Mouse (Mus musculus) induced T-regulatory cell, adult 2 months (primary cell): Measurements from ENCODE around the gene Nfatc4.

Source experiments
- DNase-seq: peaks from one replicate; pipeline ENCODE4 v3.0.0-alpha.2; 2012; ENCODE audit warnings: low read depth

The Nfatc4 gene

DNA sequence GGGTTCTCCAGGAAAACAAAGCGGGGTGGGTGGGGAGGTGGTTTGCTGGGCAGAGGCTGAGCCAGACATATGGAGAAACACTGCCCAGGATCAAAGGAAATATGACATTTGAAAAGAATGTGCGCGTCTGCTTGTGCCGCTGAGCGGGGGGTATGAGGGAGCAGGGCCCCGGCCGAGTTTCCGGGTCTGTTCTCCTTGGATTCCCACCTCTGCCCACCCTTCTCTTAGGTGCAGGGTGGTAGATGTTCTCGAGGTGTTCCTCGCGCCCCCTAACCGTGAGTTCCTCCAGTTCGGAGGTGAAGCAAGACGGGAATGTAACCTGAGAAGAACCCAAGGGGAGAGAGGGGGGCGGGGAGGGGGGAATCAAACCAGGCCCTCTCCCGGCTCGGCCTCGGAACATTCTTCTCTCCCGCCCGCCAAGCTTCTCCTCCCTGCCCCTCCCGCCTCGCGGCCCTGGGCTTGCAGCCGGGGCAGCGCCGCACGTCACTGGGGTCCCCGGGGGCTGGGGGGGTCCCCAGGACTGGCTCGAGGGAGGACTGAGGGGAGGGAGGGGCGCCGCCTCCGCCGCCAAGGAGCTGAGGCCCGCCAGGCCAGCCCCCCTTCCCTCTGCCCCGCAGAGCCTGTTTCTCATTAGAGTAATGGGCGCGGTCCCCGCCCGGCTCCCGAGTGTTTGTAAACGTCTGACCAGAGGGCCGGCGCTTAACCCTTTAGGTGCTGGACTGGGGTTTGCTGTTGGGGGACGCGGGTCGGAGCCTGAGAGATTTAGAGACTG, at the start of gene Nfatc4:
Gene Nfatc4, plus strand, starts transcription at position 154 of the 772 bp plus-strand sequence.
- DNase-seq, result peak; percentile 22

DNA sequence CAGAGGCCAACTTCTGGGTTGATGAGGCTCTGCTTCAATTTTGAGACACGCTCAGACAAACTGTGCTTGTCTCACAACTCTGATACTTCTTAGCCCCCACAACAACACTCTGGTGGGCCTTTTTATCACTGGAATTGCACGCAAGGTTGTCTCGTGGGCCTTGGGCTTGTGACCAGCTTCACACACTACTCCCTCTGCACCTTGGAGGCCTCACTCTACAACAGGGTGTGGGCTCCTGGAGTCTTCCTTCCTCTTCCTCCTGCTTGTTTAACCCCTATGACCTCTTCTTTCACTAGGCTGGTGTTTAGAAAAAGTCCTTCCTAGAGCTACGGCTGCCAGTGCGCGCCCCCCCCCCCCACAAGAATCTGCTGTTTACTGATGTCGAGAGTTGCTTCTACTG, 46.2 kb upstream of the Nfatc4 start:
- no peak for DNase-seq

DNA sequence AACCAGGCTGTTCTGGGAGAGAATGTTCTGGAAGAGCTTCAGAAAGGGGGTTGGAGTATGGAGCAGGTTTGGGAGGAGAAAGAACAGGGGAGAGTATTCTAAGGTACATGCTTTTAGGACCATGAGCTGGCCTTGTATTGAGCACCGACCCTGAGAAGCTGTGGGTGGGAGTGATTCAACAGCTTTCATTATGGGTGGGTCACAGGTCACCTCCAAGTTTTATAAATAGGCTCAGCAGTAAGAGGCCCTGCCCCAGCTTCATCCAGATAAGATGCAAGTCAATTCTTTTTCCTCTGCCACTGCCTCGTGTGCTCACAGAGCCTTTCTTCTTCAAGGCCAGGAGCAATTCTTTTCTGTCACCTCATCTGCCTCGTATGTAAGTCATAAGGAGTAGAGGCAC, 45.8 kb upstream of the Nfatc4 start:
- no peak for DNase-seq

DNA sequence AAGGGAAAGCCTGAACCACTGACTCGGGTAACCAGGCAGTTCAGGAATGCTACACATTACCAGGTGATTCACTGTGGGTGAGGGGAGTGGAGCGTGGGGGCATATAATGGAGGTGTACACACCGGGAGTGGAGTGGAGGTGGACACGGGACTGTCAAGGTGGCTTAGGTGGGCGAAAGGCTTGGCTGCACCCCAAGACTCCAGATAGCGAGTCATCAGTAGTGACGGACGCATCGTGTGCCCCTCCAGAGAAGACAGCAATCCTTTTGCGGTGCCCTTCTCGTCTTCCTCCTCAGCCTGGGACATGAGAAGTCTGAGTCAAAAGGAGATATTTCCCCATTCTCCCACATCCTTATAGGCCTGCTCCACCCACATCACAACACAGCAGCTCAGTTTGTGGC, 45.1 kb upstream of the Nfatc4 start:
- no peak for DNase-seq

DNA sequence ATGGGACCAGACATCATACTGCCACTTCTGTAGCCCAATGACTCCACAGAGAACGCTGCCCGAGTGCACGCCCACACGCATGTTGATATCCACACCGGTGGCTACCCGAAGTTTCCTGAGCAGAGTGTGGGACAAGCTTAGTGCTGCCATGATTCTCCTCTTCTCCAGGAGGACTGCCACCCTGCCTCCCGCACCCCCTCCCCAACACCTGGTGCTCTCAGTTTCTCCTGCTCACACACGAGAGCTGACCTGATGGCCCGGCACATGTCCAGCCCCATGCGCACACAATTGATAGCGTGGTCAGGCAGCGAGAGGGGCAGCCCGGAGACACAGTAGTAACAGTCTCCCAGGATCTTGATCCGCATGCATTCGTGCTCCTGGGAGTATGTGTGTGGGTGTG, 44.3 kb upstream of the Nfatc4 start:
- no peak for DNase-seq

DNA sequence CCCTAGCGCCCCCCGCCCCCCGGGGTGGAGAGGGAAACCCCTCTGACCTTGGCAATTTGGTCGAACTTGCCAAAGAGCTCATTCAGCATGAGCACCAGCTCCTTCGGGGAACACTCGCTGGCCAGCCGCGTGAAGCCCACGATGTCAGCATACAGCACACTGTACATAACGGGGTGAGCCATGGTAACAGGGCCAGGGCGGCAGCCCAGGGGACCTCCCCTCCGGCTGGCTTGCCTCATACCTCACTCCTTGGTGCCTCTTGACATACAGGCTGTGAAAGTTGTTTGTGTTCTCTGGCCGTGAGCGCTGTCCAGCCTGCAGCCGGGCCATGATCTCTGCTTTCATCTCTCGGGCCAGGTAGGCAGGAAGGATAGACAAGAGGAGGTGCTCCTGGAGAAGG, 43.3 kb upstream of the Nfatc4 start:
- DNase-seq, result no peak

DNA sequence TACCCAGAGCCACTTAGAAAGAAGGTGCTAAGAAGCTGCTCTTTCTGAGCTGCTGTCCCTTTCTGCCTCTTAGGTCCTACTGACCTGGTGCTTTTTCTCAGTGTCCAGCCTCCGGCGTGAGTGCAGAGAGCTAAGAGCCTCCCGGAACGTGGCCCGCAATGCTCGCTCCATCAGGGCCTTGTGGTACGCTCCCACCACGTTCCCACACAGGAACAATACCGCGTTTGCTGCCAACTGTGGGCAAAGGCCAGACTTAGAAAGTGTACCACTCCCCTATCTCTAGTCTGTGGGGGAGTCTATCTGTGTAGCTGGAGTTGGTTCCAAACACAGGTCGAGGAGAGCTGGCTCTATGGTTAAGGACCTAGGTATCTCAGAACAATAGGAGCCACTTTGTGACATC, 42.2 kb upstream of the Nfatc4 start:
- DNase-seq, result no peak

DNA sequence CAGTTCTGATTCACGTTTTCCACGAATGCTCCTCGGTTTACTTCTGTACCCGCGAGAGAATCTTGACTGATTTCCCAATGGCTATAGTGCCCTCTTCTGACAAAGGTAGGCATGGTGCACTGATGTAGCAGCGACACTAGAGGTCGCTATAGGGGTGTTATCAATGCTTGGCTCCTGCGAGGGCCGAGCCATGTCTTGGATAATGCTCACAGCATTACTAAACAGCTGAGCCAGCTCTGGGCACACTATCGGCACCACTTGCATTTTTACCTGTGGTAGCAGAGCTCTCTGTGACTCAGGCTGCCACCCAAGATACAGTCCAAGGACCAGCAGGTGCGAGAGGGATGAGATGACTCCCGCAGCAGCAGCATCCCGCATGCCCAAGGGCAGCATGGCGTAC, 41.6 kb upstream of the Nfatc4 start:
- peak; percentile 82 for DNase-seq

DNA sequence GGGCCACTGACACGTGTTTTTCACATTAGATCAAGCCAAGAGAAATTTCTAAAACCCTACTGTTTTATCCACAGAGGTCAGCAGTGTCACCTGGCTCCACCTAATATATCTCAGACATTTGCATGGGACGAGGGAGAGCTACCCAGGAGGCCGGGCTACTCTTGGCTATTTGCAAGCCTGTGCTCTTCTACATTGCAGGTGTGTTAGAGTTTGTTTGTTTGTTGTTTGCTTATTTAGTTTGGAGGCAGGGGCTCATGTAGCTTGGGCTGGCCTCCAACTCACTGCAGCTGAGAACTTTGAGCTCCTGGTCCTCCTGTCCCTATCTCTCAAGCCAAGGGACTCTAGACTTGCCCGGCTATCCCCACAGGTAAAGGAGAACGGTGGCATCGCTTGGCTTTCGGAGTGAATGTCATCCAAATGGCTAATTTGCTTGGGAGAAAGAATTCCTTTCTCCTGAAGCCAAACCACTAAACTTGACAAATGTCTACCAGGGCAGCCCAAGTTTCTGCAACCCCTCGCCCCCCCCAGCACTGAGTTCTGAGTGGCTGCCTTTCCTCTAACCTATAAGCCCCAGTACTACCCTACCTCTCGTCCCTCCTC, 40.5 kb upstream of the Nfatc4 start:
- no peak for DNase-seq

DNA sequence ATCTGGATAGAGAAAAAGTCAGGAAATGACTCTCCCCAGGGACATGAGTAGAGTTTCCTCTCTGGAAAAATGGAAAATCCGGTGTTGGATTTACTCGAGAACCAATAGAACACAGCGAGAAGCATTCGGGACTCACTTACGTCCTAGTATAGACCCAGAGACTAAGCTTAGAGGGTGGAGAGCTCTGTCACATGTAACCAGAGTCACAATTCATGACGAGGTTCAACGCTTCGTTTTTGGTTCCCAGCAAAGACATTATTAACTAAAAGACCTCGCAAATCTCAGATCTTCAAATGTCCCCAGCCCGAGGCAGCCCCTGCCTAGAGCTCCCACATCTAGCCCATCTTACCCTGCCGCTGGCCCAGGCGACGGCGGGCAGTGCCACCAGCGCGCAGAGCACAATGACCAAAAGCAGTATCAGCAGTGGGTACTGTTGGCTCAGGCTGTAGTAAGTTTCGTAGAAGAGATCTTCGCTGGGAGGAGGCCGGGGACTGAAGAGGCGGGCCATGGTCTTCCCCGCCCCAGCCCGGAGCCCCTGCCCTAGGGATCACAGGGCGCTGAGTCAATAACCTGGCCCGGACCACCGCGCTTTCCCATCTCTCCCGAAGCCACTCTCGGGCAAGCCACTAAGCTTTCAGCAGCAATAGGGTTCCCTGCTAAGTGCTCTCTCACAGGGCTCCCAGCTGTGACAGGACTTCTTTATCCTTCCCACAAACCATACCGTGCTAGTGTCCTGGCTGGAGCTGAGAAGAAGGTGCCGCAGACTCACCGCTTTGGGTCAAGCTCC, 39.6 kb upstream of the Nfatc4 start:
- DNase-seq, result no peak

DNA sequence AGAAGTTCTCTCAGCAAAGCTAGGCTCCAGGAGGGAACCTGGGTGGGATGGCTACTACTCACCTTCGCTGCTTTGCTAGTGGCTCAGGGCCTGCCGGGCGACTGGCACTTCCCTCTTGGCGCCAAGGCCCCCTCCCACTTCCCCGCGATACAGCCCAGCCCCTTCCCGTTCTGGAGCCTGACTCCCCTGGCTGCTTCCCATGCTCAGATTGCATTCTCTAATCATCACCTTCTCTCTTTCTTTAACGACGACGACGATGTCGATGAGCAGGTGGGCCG, 39.0 kb upstream of the Nfatc4 start, which contains the start of gene Adcy4:
Gene Adcy4, minus strand, starts transcription at position 138 of the 278 bp plus-strand sequence.
- DNase-seq, result no peak

DNA sequence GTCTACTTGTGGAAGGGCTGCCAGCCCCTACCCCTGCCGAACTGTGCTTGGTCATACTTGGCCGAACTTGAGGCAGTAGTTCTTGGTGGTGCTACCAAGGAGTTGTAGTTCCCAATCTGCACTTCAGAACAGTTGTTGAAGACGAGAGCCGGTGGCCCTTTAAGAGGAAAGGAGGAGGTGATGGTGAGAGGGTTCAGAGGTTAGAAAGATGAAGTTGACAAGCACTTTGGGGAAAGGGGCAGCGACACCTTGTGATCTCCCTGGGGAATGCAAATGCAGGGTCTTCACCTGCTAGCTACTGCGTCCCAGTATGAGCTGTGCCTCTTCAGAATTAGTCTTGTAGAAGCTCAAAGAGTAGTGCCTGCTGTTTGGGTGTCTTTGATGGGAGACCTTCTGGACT, 37.7 kb upstream of the Nfatc4 start:
- no peak for DNase-seq

DNA sequence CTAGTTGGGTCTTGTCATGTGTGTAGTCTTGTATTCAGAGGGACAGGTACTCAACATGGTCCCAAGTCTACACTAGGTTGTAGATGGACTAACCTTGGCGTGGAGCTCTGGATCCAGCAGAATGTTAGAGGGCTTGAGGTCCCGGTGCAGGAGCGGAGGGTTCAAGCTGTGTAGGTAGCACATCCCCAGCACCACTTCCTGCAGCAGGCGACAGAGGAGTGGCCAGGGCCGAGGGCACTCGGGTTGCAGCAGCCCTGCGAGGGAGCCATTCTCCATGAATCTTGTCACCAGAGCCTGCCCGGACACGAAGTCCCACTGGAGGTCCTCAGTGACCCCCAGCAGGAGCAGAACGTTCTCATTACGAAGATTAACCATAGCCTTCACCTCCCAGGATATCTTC, 35.2 kb upstream of the Nfatc4 start:
- DNase-seq, result no peak

DNA sequence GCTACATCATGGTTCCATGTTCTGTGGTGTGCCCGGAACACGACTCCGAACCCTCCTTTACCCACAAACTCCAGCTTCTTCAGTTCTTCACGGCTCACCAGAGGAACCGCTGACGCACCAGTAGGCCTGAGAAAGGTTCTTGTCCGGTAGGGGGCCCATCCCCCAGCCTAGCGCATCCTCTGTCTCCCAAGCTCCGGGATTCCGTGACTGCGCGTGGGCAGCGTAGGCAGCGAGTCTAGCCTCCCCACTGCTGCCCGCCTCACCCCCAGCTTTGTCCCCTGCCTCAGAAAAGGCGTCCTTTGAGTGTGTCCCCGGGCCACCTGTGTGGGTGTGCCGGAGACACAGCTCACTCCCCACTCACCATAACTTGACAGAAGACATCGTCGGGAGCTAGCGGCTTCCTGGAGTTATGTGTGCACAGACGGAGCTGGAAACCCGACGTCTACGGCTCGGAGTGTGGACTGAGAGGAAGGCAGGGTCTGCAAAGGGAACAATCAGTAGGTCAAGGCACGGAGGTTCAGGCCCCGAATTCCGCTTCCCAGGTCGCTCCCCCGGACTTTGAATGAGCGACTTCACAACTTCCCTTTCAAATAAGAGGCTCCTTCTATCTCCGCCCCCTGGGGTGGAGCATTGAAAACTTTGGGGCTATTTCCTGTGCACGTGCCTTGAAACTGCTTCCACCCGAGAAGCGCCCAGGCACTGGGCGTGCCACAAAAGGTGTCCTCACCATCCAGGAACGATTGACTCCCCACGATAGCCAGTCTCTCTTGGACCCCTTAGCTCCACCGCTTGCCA, 34.5 kb upstream of the Nfatc4 start, which contains the start of gene Ripk3:
Gene Ripk3, minus strand, starts transcription at position 610 of the 795 bp plus-strand sequence.
- peak; percentile 92 for DNase-seq

DNA sequence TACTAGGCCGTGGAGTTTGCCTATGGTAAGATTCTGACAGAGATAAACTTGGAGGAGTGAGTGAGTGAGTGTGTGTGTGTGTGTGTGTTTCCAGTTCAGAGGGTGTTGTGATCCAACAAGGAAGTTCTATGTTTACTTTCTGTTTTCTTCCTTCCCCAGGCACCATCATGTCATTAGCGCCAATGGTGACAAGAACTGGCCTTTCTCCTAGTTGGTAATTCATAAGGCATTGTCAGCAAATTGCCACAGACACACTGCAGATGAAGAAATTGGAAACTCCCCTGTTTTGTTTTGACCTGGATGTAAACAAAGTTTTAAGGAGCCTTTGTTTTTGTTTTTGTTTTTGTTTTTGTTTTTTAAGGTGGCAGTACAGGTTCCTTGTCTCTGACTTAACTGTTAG, 29.5 kb upstream of the Nfatc4 start:
- DNase-seq, result peak; percentile 20

DNA sequence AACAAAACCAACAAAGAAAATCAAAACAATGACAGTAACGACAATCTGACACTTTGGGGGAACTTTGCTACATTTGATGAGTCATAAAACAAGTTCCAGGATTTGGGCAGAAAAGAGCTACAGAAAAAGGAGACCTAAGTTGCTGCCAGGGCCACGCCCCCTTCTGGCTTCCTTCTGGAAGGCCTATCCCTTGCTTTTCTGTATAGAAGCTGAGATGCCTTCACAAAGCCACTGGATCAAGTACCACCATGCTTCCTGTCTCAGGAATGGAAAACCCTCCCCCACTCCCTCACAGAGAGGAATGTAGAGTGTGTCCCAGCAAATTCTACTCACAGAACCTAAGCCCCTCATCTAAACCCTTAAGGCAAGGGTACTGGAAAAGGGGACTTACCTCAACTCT, 29.0 kb upstream of the Nfatc4 start:
- peak; percentile 19 for DNase-seq

DNA sequence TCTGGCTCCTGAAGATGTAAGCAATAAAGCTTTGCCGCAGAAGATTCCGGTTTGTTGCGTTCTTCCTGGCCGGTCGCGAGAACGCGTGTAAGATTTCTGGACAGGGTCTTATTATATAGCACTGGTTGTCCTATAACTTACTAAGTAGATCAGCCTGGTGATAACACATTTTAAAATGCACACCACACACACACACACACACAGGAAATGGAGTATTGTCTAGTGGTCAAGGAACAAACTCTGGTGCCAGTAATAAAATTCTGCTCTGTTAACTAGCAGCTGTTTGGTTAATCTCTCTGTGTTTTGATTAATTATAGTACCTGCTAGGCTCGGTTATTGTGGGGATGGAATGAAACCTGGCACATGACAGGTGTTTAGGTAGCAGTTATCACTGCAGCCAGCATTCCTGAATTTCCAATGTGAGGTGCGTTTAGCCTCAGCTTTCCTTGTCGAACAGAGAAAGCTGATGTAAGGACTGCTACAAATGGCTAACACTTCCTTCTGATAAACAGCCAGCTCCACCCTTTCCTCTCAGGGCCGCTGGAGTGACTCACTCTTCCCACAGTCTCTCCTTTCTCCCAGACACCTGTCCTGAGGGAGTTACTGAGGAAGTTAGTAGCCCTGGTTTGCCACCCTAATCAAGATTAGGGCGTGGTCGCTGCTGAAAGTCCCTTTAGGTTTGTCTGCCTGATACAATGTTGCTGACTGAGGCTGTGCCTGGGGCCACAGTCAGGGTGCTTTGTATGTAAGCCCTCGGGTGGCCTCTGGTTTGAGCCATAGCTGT, 27.4 kb upstream of the Nfatc4 start:
- no peak for DNase-seq

DNA sequence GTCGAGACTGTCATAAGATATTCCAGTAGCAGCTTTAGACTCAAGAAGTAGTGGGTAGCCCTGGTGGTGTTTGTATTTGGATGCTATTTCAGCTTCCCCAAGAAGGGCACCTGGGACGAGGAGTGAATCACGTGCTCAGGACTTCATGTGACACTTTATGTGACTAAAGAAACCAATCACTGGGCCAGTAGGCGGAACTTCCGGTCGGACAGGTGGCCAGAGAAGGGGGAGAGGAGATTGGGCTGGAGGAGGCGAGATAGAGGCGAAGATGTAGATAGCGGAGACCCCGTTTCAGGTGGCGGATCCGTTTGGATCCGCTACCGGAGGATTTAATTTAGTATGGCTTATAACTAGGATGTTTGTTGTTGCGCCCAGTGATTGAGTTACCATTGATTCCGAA, 8.1 kb upstream of the Nfatc4 start:
- DNase-seq, result peak; percentile 45

DNA sequence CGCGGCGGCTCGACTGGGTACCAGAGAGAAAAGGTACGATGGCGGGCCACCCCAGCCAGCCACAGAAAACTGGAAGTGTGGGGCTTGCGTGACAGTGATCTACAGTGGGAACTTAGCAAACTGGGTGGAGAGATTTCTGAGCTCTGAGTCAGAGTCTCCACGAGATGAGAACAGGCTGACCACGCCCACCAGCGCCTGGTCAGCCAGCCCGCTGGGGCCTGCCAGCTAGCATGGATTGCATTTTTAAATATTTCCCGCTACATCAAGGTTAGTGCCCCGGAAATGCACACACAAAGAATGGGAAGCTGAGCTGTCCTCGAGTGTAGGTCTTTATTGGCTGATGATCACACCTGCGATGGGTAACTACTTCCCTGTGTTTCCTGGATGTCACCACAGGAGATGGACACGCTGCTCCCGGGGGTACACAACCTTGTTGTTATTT, 7.6 kb upstream of the Nfatc4 start:
- DNase-seq, result peak; percentile 17

DNA sequence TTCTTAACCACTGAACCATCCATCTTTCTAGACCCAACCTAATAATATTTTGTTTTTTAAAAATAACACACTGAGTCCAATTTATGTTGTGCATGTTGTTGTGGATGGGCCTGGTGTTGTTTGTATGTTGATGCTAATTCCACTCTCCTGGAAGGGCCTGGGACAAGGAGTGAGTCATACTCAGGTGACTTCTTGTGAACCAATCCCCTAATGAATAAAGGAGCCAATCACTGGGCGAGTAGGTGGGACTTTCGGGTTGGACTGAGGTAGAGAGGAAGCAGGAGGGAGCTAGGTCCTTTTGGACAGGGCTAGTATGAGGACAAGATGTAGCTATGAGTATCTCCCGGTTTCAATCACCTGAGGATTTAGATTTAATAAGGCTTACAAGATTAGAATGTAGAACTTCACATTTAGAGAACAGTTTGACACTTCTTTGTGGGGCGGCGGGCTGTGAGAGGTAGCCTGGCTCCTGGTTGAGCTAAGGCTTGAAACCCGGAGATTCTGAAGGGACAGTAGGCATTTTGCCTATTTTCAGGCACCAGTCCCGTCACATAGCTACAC, 3.0 kb upstream of the Nfatc4 start:
- DNase-seq, result no peak

DNA sequence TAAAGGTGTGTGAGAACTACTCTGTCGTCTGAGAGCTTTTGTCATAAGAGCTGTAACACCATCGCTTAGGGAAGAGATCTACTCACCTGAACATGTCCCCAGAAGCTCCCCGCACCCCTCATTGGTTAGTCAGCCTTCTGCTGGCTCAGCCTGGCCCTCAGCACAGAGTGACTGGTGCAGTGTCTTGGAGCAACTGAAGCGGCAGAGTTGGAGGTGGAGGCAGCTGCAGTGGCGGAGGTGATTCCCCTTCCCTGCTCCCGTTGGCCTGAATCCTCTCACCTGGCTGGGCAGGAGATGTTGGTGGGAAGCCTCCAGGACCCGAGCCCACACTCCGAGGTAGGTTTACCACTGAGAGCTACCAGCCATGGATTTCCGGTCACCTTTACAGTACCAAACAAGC, 2.4 kb upstream of the Nfatc4 start:
- DNase-seq, result no peak
